Mouse (Mus musculus): ENCODE measurements around the gene Adamts1. TPM values are rescaled to one million over a fixed set of nuclear protein-coding genes. Genes with fewer than 3 reads are reported as not detected.
A peak's percentile ranks its signal among the peaks of the same experiment; 100 is the strongest.

Adamts1 gene
- polyA plus RNA-seq (2015; fragmentation: Nextera tagmentation; extraction: Ambion mirVana): 6.3 and 8.3 TPM in 2 replicates

- Histone ChIP-seq H3K4me3 (replicated peaks) (peak within 1 kb of the TSS; percentile 49), H3K9ac (peak within 1 kb of the TSS; percentile 18; the same call in 1 of the 2 replicates)
- under 1% methylated on average over 26 of the region's 26 CpGs for WGBS (ENCODE audit: insufficient replicate concordance)
These were observed at the start of gene Adamts1 for GRCm38 (mm10) chr16:85802954-85803353. Gene Adamts1, minus strand, starts transcription at chr16:85803113.

GRCm38 (mm10) chr16:85827066-85827465 lies 24.2 kb upstream of the Adamts1 start:
- Histone ChIP-seq H3K4me3 (replicated peaks) (no peak overlapping the region), H3K9ac (no peak overlapping the region), H3K4me1 (replicated peaks) (no peaks in the 10 kb centered on the region), H3K9me3 (replicated peaks) (no peaks in the 10 kb centered on the region), H3K4me2 (no peak overlapping the region), H3K27ac (replicated peaks) (no peak overlapping the region), H3K36me3 (replicated peaks) (no peaks in the 10 kb centered on the region), H3K27me3 (no peaks in the 10 kb centered on the region)
- WGBS (ENCODE audit: insufficient replicate concordance): 49% methylated on average over 3 of the region's 3 CpGs
- ATAC-seq (ENCODE audit: insufficient read depth): no peak

More at GRCm38 (mm10) chr16:85802954-85803353, at the start of gene Adamts1:
- Histone ChIP-seq H3K4me1 (replicated peaks) (no peaks in the 10 kb centered on the region; the same call in 1 of the 2 replicates), H3K27me3 (peaks cover 48% of the 10 kb centered on the region), H3K4me2 (peak within 1 kb of the TSS; percentile 70), H3K27ac (replicated peaks) (peak within 1 kb of the TSS; percentile 48), H3K36me3 (replicated peaks) (no peaks in the 10 kb centered on the region), H3K9me3 (replicated peaks) (no peaks in the 10 kb centered on the region)
- ATAC-seq (ENCODE audit: insufficient read depth): peak; percentile 48; the same call in 1 of the 2 replicates

GRCm38 (mm10) chr16:85822330-85822916 lies 19.5 kb upstream of the Adamts1 start:
- no peak overlapping the region for H3K27ac ChIP-seq (replicated peaks)
- ATAC-seq (ENCODE audit: insufficient read depth): no peak
- H3K4me2 ChIP-seq: no peak overlapping the region
- H3K27me3 ChIP-seq: no peaks in the 10 kb centered on the region
- no peaks in the 10 kb centered on the region for H3K9me3 ChIP-seq (replicated peaks)
- 45% methylated on average over 5 of the region's 5 CpGs for WGBS (ENCODE audit: insufficient replicate concordance)
- H3K4me1 ChIP-seq (replicated peaks): no peaks in the 10 kb centered on the region
- H3K36me3 ChIP-seq (replicated peaks): no peaks in the 10 kb centered on the region
- H3K4me3 ChIP-seq (replicated peaks): no peak overlapping the region
- no peak overlapping the region for H3K9ac ChIP-seq

- no peak for ATAC-seq (ENCODE audit: insufficient read depth)
- no peak overlapping the region for H3K4me3 ChIP-seq (replicated peaks)
These were observed 17.0 kb upstream of the Adamts1 start for GRCm38 (mm10) chr16:85819808-85820458.

GRCm38 (mm10) chr16:85814116-85814515 lies 11.2 kb upstream of the Adamts1 start:
- WGBS (ENCODE audit: insufficient replicate concordance): 48% methylated on average over 2 of the region's 2 CpGs

More at GRCm38 (mm10) chr16:85819808-85820458, 17.0 kb upstream of the Adamts1 start:
- Histone ChIP-seq H3K27ac (replicated peaks) (no peak overlapping the region), H3K4me2 (no peak overlapping the region), H3K36me3 (replicated peaks) (no peaks in the 10 kb centered on the region), H3K4me1 (replicated peaks) (no peaks in the 10 kb centered on the region), H3K9me3 (replicated peaks) (no peaks in the 10 kb centered on the region), H3K27me3 (no peaks in the 10 kb centered on the region), H3K9ac (no peak overlapping the region)
- 41% methylated on average over 5 of the region's 5 CpGs for WGBS (ENCODE audit: insufficient replicate concordance)

GRCm38 (mm10) chr16:85807626-85808025 lies 4.7 kb upstream of the Adamts1 start:
- H3K4me2 ChIP-seq: no peak overlapping the region

More at GRCm38 (mm10) chr16:85814116-85814515, 11.2 kb upstream of the Adamts1 start:
- no peak overlapping the region for H3K27ac ChIP-seq (replicated peaks)
- H3K4me2 ChIP-seq: no peak overlapping the region
- no peak overlapping the region for H3K9ac ChIP-seq
- no peak for ATAC-seq (ENCODE audit: insufficient read depth)
- no peak overlapping the region for H3K4me3 ChIP-seq (replicated peaks)
- H3K9me3 ChIP-seq (replicated peaks): no peaks in the 10 kb centered on the region
- H3K27me3 ChIP-seq: no peaks in the 10 kb centered on the region
- H3K36me3 ChIP-seq (replicated peaks): no peaks in the 10 kb centered on the region
- no peaks in the 10 kb centered on the region for H3K4me1 ChIP-seq (replicated peaks)

GRCm38 (mm10) chr16:85807072-85807471 lies 4.2 kb upstream of the Adamts1 start:
- Histone ChIP-seq H3K9ac (no peak overlapping the region), H3K27ac (replicated peaks) (no peak overlapping the region), H3K4me3 (replicated peaks) (no peak overlapping the region), H3K36me3 (replicated peaks) (no peaks in the 10 kb centered on the region), H3K27me3 (peaks cover 33% of the 10 kb centered on the region), H3K4me2 (no peak overlapping the region), H3K9me3 (replicated peaks) (no peaks in the 10 kb centered on the region), H3K4me1 (replicated peaks) (no peaks in the 10 kb centered on the region; the same call in 1 of the 2 replicates)
- WGBS (ENCODE audit: insufficient replicate concordance): 19% methylated on average over 3 of the region's 3 CpGs
- ATAC-seq (ENCODE audit: insufficient read depth): no peak

More at GRCm38 (mm10) chr16:85807626-85808025, 4.7 kb upstream of the Adamts1 start:
- no peaks in the 10 kb centered on the region; the same call in 1 of the 2 replicates for H3K4me1 ChIP-seq (replicated peaks)
- H3K4me3 ChIP-seq (replicated peaks): no peak overlapping the region
- no peaks in the 10 kb centered on the region for H3K9me3 ChIP-seq (replicated peaks)
- 16% methylated on average over 2 of the region's 2 CpGs for WGBS (ENCODE audit: insufficient replicate concordance)
- no peak overlapping the region for H3K9ac ChIP-seq
- H3K27ac ChIP-seq (replicated peaks): no peak overlapping the region
- H3K36me3 ChIP-seq (replicated peaks): no peaks in the 10 kb centered on the region
- H3K27me3 ChIP-seq: peaks cover 27% of the 10 kb centered on the region
- no peak for ATAC-seq (ENCODE audit: insufficient read depth)

- Histone ChIP-seq H3K9ac (no peak overlapping the region), H3K36me3 (replicated peaks) (no peaks in the 10 kb centered on the region), H3K27me3 (peaks cover 48% of the 10 kb centered on the region), H3K4me2 (no peak overlapping the region), H3K27ac (replicated peaks) (no peak overlapping the region), H3K4me3 (replicated peaks) (no peak overlapping the region), H3K4me1 (replicated peaks) (no peaks in the 10 kb centered on the region; the same call in 1 of the 2 replicates), H3K9me3 (replicated peaks) (no peaks in the 10 kb centered on the region)
- ATAC-seq (ENCODE audit: insufficient read depth): no peak
- 47% methylated on average over 2 of the region's 2 CpGs for WGBS (ENCODE audit: insufficient replicate concordance)
These were observed 2.7 kb upstream of the Adamts1 start for GRCm38 (mm10) chr16:85805581-85805980.

GRCm38 (mm10) chr16:85803613-85804551 lies 969 bp upstream of the Adamts1 start:
- Histone ChIP-seq H3K36me3 (replicated peaks) (no peaks in the 10 kb centered on the region), H3K9me3 (replicated peaks) (no peaks in the 10 kb centered on the region), H3K27me3 (peaks cover 48% of the 10 kb centered on the region), H3K4me1 (replicated peaks) (no peaks in the 10 kb centered on the region; the same call in 1 of the 2 replicates), H3K4me2 (peak overlapping the region; percentile 70), H3K4me3 (replicated peaks) (peak overlapping the region; percentile 49), H3K27ac (replicated peaks) (peak overlapping the region; percentile 48; the same call in 1 of the 2 replicates), H3K9ac (no peak overlapping the region)
- no peak; the same call in 1 of the 2 replicates for ATAC-seq (ENCODE audit: insufficient read depth)
- WGBS (ENCODE audit: insufficient replicate concordance): 2% methylated on average over 25 of the region's 25 CpGs

GRCm38 (mm10) chr16:85801971-85802811 lies 722 bp downstream of the Adamts1 start:
- peak overlapping the region; percentile 49 for H3K4me3 ChIP-seq (replicated peaks)
- H3K27ac ChIP-seq (replicated peaks): peak overlapping the region; percentile 19; the same call in 1 of the 2 replicates
- H3K4me2 ChIP-seq: peak overlapping the region; percentile 70
- peak overlapping the region; percentile 18; the same call in 1 of the 2 replicates for H3K9ac ChIP-seq
- no peaks in the 10 kb centered on the region; the same call in 1 of the 2 replicates for H3K4me1 ChIP-seq (replicated peaks)
- H3K27me3 ChIP-seq: peaks cover 48% of the 10 kb centered on the region
- no peaks in the 10 kb centered on the region for H3K36me3 ChIP-seq (replicated peaks)
- WGBS (ENCODE audit: insufficient replicate concordance): under 1% methylated on average over 67 of the region's 67 CpGs
- no peaks in the 10 kb centered on the region for H3K9me3 ChIP-seq (replicated peaks)
- ATAC-seq (ENCODE audit: insufficient read depth): no peak

All from liver, embryonic 15.5 days (tissue).